Mouse (Mus musculus) gastrocnemius, postnatal 25 days (tissue): ENCODE results near the gene Bmx. TPM values are rescaled to one million over a fixed set of nuclear protein-coding genes. Genes with fewer than 3 reads are reported as not detected.

Source experiments
- DNase-seq: peaks from one replicate; pipeline ENCODE4 v3.0.0; 2022
- total RNA-seq, 2 experiments: library from RNA; stranded (reverse); gene quantifications; 1 replicate in 1 of 2; 2 replicates in 1 of 2; pipeline ENCODE4 v1.2.3; 2021

The Bmx gene
- total RNA-seq, 2 experiments from 2014 or later: 0.36 to 0.56 TPM

- no peak for DNase-seq
Measured at GRCm38 (mm10) chrX:164175311-164175710, 82.7 kb downstream of the Bmx start.

GRCm38 (mm10) chrX:164173880-164174279 is 84.1 kb downstream of the Bmx start:
- no peak for DNase-seq

- no peak for DNase-seq
Measured at GRCm38 (mm10) chrX:164171034-164171433, 87.0 kb downstream of the Bmx start.

GRCm38 (mm10) chrX:164164681-164165080 is 93.3 kb downstream of the Bmx start:
- DNase-seq: no peak

GRCm38 (mm10) chrX:164154594-164154993 is 103.4 kb downstream of the Bmx start:
- no peak for DNase-seq

GRCm38 (mm10) chrX:164153606-164154005 is 104.4 kb downstream of the Bmx start:
- DNase-seq: no peak

- no peak for DNase-seq
Measured at GRCm38 (mm10) chrX:164152703-164153102, 105.3 kb downstream of the Bmx start.

GRCm38 (mm10) chrX:164145463-164146250 is 112.3 kb downstream of the Bmx start:
- no peak for DNase-seq

Other genes starting within 250 kb of the Bmx start
- 1 to 10 TPM in 1 of 2 experiments, under 1 TPM in 1; 0.31 to 4.2 TPM for gene Car5b, start 230.2 kb downstream of the Bmx start, total RNA-seq
- 1 to 10 TPM; 2.6 to 3.6 TPM for gene Siah1b, start 181.7 kb downstream of the Bmx start, total RNA-seq
- gene Cltrn, start 169.4 kb downstream of the Bmx start, total RNA-seq: not detected
- under 1 TPM; 0.56 to 0.67 TPM for gene Ace2, start 118.9 kb downstream of the Bmx start, total RNA-seq
- 1 to 10 TPM; 3.5 to 4.5 TPM for gene Pir, start 11.2 kb upstream of the Bmx start, total RNA-seq
- gene Vegfd, start 115.2 kb upstream of the Bmx start, total RNA-seq: 1 to 10 TPM; 1.4 to 2.6 TPM
- 1 to 10 TPM; 2.5 to 2.8 TPM for gene Piga, start 161.6 kb upstream of the Bmx start, total RNA-seq
- 10 to 100 TPM; 67.0 to 99.2 TPM for gene Asb11, start 178.8 kb upstream of the Bmx start, total RNA-seq
- gene Asb9, start 248.1 kb upstream of the Bmx start, total RNA-seq: not detected